Mouse (Mus musculus): ENCODE data around the gene Zfyve1. TPM values are rescaled to one million over a fixed set of nuclear protein-coding genes. Genes with fewer than 3 reads are reported as not detected.

Gene Zfyve1
- polyA plus RNA-seq, 1 experiment, result 50.2 TPM

GRCm38 (mm10) chr12:83520311-83520890 lies 76.6 kb downstream of the Zfyve1 start, which contains the start of gene Dcaf4:
TSS of gene Dcaf4 (plus strand) at chr12:83520466.
- Histone ChIP-seq H3K4me1 (replicated peaks; ENCODE audit: control insufficient read depth, insufficient read depth, low read length) (peaks cover 7% of the 10 kb centered on the region), H3K4me3 (ENCODE audit: control insufficient read depth, insufficient read depth, low read length) (peak within 1 kb of the TSS; percentile 52), H3K27me3 (ENCODE audit: control insufficient read depth, insufficient read depth, low read length) (no peaks in the 10 kb centered on the region), H3K36me3 (ENCODE audit: control insufficient read depth, insufficient read depth, low read length) (no peaks in the 10 kb centered on the region), H3K27ac (ENCODE audit: control insufficient read depth, insufficient read depth, low read length) (no peak within 1 kb of the TSS)
- WGBS, result under 1% methylated on average over 32 of the region's 32 CpGs
- 0 out of 2 replicates have a peak, but pooled peaks have one; percentile 34 for TF ChIP-seq CTCF (IDR thresholded peaks at IDR 0.05; ENCODE audit: borderline replicate concordance, control insufficient read depth, extremely low read depth, insufficient read depth, low read length, poor library complexity)
- peak; percentile 27 for TF ChIP-seq POLR2A (IDR thresholded peaks at IDR 0.05; ENCODE audit: control insufficient read depth, extremely low read depth, insufficient read depth, low read length, poor library complexity)
- DNase-seq, result peak; percentile 99

GRCm38 (mm10) chr12:83517580-83517979 lies 79.4 kb downstream of the Zfyve1 start:
- 95% methylated on average over 3 of the region's 3 CpGs for WGBS
- H3K27ac ChIP-seq (ENCODE audit: control insufficient read depth, insufficient read depth, low read length), result no peak overlapping the region

GRCm38 (mm10) chr12:83514216-83514615 lies 82.8 kb downstream of the Zfyve1 start:
- no peaks in the 10 kb centered on the region for H3K4me1 ChIP-seq (replicated peaks; ENCODE audit: control insufficient read depth, insufficient read depth, low read length)
- WGBS, result 90% methylated on average over 4 of the region's 4 CpGs

More at GRCm38 (mm10) chr12:83517580-83517979, 79.4 kb downstream of the Zfyve1 start:
- Histone ChIP-seq H3K4me3 (ENCODE audit: control insufficient read depth, insufficient read depth, low read length) (no peak overlapping the region), H3K4me1 (replicated peaks; ENCODE audit: control insufficient read depth, insufficient read depth, low read length) (peaks cover 7% of the 10 kb centered on the region), H3K27me3 (ENCODE audit: control insufficient read depth, insufficient read depth, low read length) (no peaks in the 10 kb centered on the region), H3K36me3 (ENCODE audit: control insufficient read depth, insufficient read depth, low read length) (no peaks in the 10 kb centered on the region)
- no peak for DNase-seq
- no peak for TF ChIP-seq CTCF (IDR thresholded peaks at IDR 0.05; ENCODE audit: borderline replicate concordance, control insufficient read depth, extremely low read depth, insufficient read depth, low read length, poor library complexity)
- no peak for TF ChIP-seq POLR2A (IDR thresholded peaks at IDR 0.05; ENCODE audit: control insufficient read depth, extremely low read depth, insufficient read depth, low read length, poor library complexity)

GRCm38 (mm10) chr12:83513185-83513584 lies 83.8 kb downstream of the Zfyve1 start:
- no peak overlapping the region for H3K27ac ChIP-seq (ENCODE audit: control insufficient read depth, insufficient read depth, low read length)
- H3K4me1 ChIP-seq (replicated peaks; ENCODE audit: control insufficient read depth, insufficient read depth, low read length), result no peaks in the 10 kb centered on the region
- no peaks in the 10 kb centered on the region for H3K27me3 ChIP-seq (ENCODE audit: control insufficient read depth, insufficient read depth, low read length)
- WGBS, result 69% methylated on average over 5 of the region's 5 CpGs
- H3K36me3 ChIP-seq (ENCODE audit: control insufficient read depth, insufficient read depth, low read length), result no peaks in the 10 kb centered on the region
- no peak overlapping the region for H3K4me3 ChIP-seq (ENCODE audit: control insufficient read depth, insufficient read depth, low read length)
- DNase-seq, result no peak
- TF ChIP-seq CTCF (IDR thresholded peaks at IDR 0.05; ENCODE audit: borderline replicate concordance, control insufficient read depth, extremely low read depth, insufficient read depth, low read length, poor library complexity) (no peak), POLR2A (IDR thresholded peaks at IDR 0.05; ENCODE audit: control insufficient read depth, extremely low read depth, insufficient read depth, low read length, poor library complexity) (no peak)

More at GRCm38 (mm10) chr12:83514216-83514615, 82.8 kb downstream of the Zfyve1 start:
- no peak for DNase-seq
- no peaks in the 10 kb centered on the region for H3K36me3 ChIP-seq (ENCODE audit: control insufficient read depth, insufficient read depth, low read length)
- no peak for TF ChIP-seq CTCF (IDR thresholded peaks at IDR 0.05; ENCODE audit: borderline replicate concordance, control insufficient read depth, extremely low read depth, insufficient read depth, low read length, poor library complexity)
- no peak for TF ChIP-seq POLR2A (IDR thresholded peaks at IDR 0.05; ENCODE audit: control insufficient read depth, extremely low read depth, insufficient read depth, low read length, poor library complexity)
- H3K27me3 ChIP-seq (ENCODE audit: control insufficient read depth, insufficient read depth, low read length), result no peaks in the 10 kb centered on the region
- no peak overlapping the region for H3K27ac ChIP-seq (ENCODE audit: control insufficient read depth, insufficient read depth, low read length)
- H3K4me3 ChIP-seq (ENCODE audit: control insufficient read depth, insufficient read depth, low read length), result no peak overlapping the region

GRCm38 (mm10) chr12:83512783-83513182 lies 84.2 kb downstream of the Zfyve1 start:
- Histone ChIP-seq H3K36me3 (ENCODE audit: control insufficient read depth, insufficient read depth, low read length) (no peaks in the 10 kb centered on the region), H3K4me3 (ENCODE audit: control insufficient read depth, insufficient read depth, low read length) (no peak overlapping the region), H3K4me1 (replicated peaks; ENCODE audit: control insufficient read depth, insufficient read depth, low read length) (no peaks in the 10 kb centered on the region), H3K27me3 (ENCODE audit: control insufficient read depth, insufficient read depth, low read length) (no peaks in the 10 kb centered on the region), H3K27ac (ENCODE audit: control insufficient read depth, insufficient read depth, low read length) (no peak overlapping the region)
- no peak for TF ChIP-seq POLR2A (IDR thresholded peaks at IDR 0.05; ENCODE audit: control insufficient read depth, extremely low read depth, insufficient read depth, low read length, poor library complexity)
- TF ChIP-seq CTCF (IDR thresholded peaks at IDR 0.05; ENCODE audit: borderline replicate concordance, control insufficient read depth, extremely low read depth, insufficient read depth, low read length, poor library complexity), result no peak
- no peak for DNase-seq
- 51% methylated on average over 4 of the region's 4 CpGs for WGBS

- TF ChIP-seq POLR2A (IDR thresholded peaks at IDR 0.05; ENCODE audit: control insufficient read depth, extremely low read depth, insufficient read depth, low read length, poor library complexity), result no peak
- TF ChIP-seq CTCF (IDR thresholded peaks at IDR 0.05; ENCODE audit: borderline replicate concordance, control insufficient read depth, extremely low read depth, insufficient read depth, low read length, poor library complexity), result no peak
- Histone ChIP-seq H3K27me3 (ENCODE audit: control insufficient read depth, insufficient read depth, low read length) (no peaks in the 10 kb centered on the region), H3K4me1 (replicated peaks; ENCODE audit: control insufficient read depth, insufficient read depth, low read length) (no peaks in the 10 kb centered on the region), H3K4me3 (ENCODE audit: control insufficient read depth, insufficient read depth, low read length) (no peak overlapping the region), H3K36me3 (ENCODE audit: control insufficient read depth, insufficient read depth, low read length) (no peaks in the 10 kb centered on the region), H3K27ac (ENCODE audit: control insufficient read depth, insufficient read depth, low read length) (no peak overlapping the region)
- no peak for DNase-seq
- WGBS, result 82% methylated on average over 5 of the region's 5 CpGs
Measured at GRCm38 (mm10) chr12:83510586-83510985, 86.4 kb downstream of the Zfyve1 start.

Measured in thymus, adult 2 months (tissue).